Mouse (Mus musculus) embryo, embryonic 10 days (tissue): Measurements from ENCODE around the gene Dgkz.

Source experiments
- DNase-seq: peaks from one replicate; pipeline ENCODE4 v3.0.0-alpha.2; 2015; ENCODE audit warnings: low spot score

Gene Dgkz

GRCm38 (mm10) chr2:91934826-91935525, 40.7 kb downstream of the Dgkz start:
- no peak for DNase-seq

- peak; percentile 56 for DNase-seq
Observed at GRCm38 (mm10) chr2:91934016-91934415, 41.6 kb downstream of the Dgkz start.

- DNase-seq = peak; percentile 80
Observed at GRCm38 (mm10) chr2:91933471-91933870, 42.2 kb downstream of the Dgkz start.

- DNase-seq = peak; percentile 57
Observed at GRCm38 (mm10) chr2:91932737-91933350, 42.8 kb downstream of the Dgkz start.

- DNase-seq = peak; percentile 92
Observed at GRCm38 (mm10) chr2:91932160-91932711, 43.4 kb downstream of the Dgkz start, which contains the start of gene Mdk. TSS of gene Mdk (minus strand) at chr2:91932297.

GRCm38 (mm10) chr2:91931328-91932159, 44.1 kb downstream of the Dgkz start:
- peak; percentile 93 for DNase-seq

GRCm38 (mm10) chr2:91930761-91931291, 44.8 kb downstream of the Dgkz start:
- peak; percentile 49 for DNase-seq

- peak; percentile 97 for DNase-seq
Observed at GRCm38 (mm10) chr2:91929936-91930335, 45.7 kb downstream of the Dgkz start.

GRCm38 (mm10) chr2:91929455-91929854, 46.2 kb downstream of the Dgkz start:
- no peak for DNase-seq

- DNase-seq = peak; percentile 35
Observed at GRCm38 (mm10) chr2:91928534-91929350, 46.9 kb downstream of the Dgkz start.

- peak; percentile 85 for DNase-seq
Observed at GRCm38 (mm10) chr2:91927826-91928533, 47.7 kb downstream of the Dgkz start.

- DNase-seq = no peak
Observed at GRCm38 (mm10) chr2:91926949-91927348, 48.7 kb downstream of the Dgkz start, which contains the start of gene Chrm4. TSS of gene Chrm4 (plus strand) at chr2:91927249.

GRCm38 (mm10) chr2:91925442-91925841, 50.2 kb downstream of the Dgkz start:
- DNase-seq = no peak

- DNase-seq = no peak
Observed at GRCm38 (mm10) chr2:91924726-91925125, 50.9 kb downstream of the Dgkz start.

GRCm38 (mm10) chr2:91923415-91924337, 52.0 kb downstream of the Dgkz start:
- DNase-seq = peak; percentile 90

GRCm38 (mm10) chr2:91922586-91923414, 52.9 kb downstream of the Dgkz start:
- peak; percentile 23 for DNase-seq

GRCm38 (mm10) chr2:91921790-91922570, 53.7 kb downstream of the Dgkz start:
- DNase-seq = peak; percentile 81
